Mouse (Mus musculus): ENCODE measurements around the gene Hist2h3b.
A peak's percentile ranks its signal among the peaks of the same experiment; 100 is the strongest.
"Not testable (repeated sequence)": the region's sequence is repeated elsewhere in the genome, so short reads cannot be mapped to it uniquely, and the experiment has no call there.

Gene Hist2h3b

DNA sequence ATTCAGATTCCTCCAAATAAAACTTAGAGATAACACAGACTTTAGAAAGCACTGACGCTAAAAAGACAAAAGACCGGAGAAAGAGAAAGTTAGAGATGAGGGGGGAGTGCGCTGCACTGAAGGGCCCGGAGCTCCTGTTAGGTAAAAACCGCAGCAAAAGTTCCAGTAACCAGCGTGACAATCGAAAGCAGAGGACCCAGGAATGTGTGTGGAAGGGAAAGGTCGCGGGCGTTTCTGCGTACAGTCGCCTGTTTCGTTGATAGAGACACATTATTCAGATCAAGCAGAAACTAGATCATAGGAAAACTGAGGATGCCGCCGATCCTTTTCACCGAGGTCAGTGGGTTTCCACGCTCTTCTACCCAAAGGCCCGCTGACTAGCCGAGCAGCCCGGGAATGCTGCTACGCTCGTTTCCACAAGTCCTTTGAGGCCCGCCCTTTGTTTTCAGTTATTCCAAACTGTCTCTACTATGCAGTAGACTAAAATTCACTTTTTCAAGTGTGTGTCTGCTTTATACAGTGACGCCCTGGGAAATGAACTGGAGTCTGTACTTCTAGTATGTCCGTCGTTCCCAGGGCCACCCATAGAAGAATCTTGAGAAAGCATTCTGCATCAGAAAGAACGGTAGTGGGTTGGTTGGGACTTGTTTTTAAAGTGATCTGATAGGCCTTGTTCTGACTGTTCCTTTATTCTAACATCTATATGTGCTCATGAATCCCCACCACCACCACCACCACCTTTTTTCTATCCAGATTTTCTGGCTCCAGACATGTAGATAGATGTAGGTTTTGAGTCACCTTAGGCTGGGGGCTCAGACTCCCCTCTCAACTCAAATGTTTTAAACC lies 4.7 kb upstream of the Hist2h3b start:
- DNase-seq, result no peak

- no peak for DNase-seq
These were observed 4.0 kb upstream of the Hist2h3b start for GRCm38 (mm10) chr3:96264404-96264949.

GRCm38 (mm10) chr3:96266132-96266710 lies 2.2 kb upstream of the Hist2h3b start:
- no peak for DNase-seq

DNA sequence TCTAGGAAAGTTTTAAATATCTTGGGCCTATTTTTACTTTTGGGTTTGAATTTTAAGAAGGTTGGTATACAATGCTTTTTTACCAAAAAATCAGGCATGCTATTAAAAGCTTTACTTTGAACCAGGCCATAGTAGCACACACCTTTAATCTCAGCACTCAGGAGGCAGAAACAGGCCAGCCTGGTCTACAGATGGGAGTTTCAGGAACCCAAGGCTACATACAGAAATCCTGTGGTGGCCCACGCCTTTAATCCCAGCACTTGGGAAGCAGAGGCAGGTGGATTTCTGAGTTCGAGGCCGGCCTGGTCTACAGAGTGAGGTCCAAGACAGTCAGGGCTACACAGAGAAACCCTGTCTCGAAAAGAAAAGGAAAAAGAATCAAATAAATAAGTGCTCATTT lies 913 bp upstream of the Hist2h3b start:
- no peak for DNase-seq

GRCm38 (mm10) chr3:96268776-96269378 lies 423 bp downstream of the Hist2h3b start:
- DNase-seq, result not testable (repeated sequence)

DNA sequence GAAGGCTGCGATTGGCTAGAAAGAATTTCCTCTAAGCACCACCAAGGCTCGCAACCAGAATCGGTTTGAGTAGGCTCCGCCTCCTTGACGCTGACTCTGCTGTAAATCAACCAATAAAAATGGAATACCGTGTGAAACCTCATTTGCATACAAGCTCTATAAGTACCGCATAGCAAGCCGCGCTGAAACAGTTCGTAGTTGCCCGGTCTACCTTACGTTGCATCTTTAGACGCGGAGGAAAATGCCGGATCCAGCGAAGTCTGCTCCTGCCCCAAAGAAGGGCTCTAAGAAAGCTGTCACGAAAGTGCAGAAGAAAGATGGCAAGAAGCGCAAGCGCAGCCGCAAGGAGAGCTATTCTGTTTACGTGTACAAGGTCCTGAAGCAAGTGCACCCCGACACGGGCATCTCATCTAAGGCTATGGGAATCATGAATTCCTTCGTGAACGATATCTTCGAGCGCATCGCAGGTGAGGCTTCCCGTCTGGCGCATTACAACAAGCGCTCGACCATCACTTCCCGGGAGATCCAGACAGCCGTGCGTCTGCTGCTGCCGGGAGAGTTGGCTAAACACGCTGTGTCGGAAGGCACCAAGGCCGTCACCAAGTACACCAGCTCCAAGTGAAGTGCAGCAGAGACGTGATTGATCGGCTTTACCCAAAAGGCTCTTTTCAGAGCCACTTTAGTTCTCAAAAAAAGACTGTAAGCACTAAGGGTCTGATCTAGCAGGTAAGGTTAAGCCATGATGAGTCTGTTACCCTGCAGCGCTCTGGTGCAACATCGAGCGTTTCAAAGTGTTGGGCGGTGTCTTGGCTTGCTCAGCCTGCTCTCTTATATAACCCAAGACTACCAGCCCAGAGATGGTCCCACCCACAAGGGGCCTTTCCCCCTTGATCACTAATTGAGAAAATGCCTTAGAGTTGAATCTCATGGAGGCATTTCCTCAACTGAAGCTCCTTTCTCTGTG lies 1.3 kb downstream of the Hist2h3b start, which contains the start of gene Hist2h2bb:
Hist2h2bb (plus strand) TSS at position 242 of the 964 bp plus-strand sequence.
- DNase-seq, result peak; percentile 98

DNA sequence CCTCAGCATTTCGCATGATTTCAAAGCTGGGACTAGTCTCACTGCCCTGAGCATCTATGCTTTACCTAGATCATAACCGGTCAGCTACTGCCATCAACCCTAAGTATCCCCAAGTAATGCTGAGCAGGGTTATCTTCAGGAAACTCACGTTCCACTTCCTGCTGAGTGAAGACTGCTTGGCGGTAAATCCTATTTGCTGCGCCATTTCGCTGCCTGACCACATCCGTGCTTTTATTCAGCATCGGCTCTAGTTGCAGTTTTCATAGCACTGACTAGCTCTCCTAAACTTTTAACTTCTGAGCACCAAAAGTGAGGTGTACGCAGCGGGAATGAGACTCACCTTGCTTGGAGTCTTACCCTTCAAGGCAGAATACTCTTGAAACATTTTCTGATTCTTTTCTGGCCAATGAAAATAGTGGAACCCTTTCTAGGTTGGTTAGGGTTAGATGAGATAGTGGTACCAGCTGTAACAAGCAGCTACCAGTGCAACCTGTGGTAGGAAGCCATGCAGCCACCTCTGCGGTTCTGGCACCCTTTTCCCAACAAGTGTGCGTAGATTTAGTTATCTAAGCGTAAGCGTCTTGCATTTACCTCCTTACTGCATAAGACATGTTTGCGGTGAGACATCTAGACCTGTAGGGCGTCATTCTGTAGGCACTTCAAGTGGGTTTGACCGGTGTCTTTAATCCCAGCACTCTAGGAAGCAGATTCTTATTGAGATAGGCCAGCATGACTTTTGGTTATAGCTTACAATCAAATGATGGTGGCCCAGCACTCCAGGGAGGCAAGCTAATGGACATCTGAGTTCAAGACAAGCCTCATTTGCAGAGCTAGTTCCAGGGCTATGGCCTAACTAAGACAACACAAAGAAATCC lies 5.4 kb downstream of the Hist2h3b start:
- no peak for DNase-seq

DNA sequence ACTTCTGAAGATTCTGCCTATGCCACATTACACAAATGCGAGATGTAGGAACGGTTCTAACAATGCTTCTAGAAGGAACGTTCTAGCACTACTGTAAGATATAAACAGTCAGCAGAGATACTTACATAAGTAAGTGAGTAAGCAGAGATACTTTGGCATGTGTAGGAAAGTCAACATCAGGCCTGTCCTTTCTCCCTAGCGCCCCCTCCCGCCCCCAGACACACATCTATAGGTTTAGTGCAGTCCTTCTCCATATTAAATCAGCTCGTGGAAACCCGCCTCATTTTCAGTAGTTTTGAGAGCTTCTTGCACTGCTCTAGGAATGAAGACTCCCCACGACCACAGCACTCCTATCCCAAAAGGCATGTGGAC lies 9.0 kb downstream of the Hist2h3b start:
- DNase-seq, result no peak

GRCm38 (mm10) chr3:96277800-96278624 lies 9.6 kb downstream of the Hist2h3b start:
- peak; percentile 88 for DNase-seq

DNA sequence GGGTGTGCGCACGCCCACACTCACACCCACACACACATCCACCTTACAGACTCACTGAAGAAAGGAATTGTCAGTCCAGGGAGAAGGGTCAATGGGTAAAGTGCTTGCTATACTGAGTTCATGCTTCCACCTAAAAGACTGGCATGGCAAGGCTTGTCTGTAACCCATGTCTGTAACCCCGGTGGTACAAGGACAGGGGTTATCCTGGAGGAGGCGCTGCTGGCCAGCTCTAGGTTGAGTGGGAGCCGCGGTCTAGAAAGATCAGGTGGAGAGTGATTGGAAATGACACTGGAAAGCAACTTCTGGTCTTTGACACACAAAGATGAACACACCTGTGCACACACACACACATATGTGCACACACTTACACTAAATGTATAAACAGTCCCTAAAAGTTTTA lies 12.2 kb downstream of the Hist2h3b start:
- no peak for DNase-seq

- DNase-seq, result peak; percentile 41
These were observed 16.0 kb downstream of the Hist2h3b start for GRCm38 (mm10) chr3:96284457-96284856.

DNA sequence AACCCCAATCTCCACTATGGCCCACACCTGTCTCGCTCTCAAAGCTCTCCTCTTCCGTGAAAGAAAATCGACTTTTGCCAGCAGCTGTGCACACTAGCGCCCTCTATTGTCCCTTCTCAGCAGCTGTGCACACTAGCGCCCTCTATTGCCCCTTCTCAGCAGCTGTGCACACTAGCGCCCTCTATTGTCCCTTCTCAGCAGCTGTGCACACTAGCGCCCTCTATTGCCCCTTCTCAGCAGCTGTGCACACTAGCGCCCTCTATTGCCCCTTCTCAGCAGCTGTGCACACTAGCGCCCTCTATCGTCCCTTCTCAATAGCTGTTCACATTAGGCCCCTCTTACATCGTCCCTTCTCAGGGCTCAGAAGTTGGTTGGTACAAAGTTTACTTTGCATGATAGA lies 18.9 kb downstream of the Hist2h3b start:
- not testable (repeated sequence) for DNase-seq

DNA sequence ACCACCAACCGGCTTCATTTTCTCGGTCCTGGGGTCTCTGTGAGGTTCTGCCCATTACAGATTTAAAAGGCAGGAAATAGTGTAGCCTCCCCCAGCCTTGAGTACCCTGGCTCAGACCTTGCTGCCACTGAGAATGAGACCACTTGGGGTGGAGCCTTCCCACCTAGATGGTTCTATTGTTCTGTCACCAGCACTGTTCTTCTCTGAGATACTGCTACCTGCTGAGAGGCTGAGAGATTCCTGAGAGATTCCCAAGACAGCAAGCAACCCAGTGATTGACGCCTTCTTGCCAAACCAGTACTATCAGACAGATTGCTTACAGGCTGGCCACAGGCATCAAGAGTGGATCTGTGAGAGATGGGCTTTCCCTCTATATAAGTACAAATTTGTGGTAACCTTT lies 20.7 kb downstream of the Hist2h3b start:
- no peak for DNase-seq

- not testable (repeated sequence) for DNase-seq
These were observed 22.3 kb downstream of the Hist2h3b start for GRCm38 (mm10) chr3:96290727-96291126.

GRCm38 (mm10) chr3:96292641-96293040 lies 24.2 kb downstream of the Hist2h3b start:
- no peak for DNase-seq

DNA sequence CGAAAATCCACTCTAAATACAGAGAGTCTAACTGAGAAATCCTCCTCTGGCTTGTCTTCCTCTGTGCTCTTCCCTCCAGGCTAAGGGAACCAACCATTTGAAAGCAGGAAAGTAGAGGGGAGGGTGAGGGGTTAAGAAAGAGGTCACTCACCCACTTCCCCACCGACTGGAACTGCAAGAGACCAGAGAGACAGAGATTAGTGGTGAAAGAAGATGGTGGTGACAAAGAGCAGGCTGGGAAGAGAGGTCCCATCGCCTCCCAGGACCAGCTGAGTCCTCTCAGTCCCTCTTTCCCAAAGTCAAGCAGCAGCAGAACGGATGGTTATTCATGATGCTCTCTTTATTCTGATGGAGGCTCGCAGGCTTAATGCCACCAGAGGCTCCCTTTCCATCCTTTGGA lies 24.9 kb downstream of the Hist2h3b start:
- no peak for DNase-seq

DNA sequence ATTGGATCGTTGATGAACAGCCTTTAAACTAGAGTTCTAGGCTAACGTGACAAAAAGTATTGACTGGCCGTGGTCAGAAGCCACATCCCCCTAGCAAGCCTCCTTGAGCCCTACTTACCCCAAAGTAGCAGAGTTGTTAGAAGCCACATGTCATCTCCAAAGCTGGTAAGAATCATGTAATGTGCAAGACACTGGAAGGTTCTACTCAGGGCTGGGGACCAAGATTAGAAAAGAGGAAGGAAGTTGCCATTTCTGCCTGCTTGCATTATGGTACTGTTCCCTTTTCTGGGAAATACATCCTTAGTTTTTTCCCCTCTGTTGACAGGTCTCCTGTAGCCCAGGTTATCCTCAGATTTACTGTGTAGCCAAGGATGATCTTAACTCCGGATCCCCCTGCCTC lies 25.3 kb downstream of the Hist2h3b start, which contains the start of gene Fcgr1:
Fcgr1 (minus strand) TSS at position 183 of the 400 bp plus-strand sequence.
- no peak for DNase-seq

- no peak for DNase-seq
These were observed 29.9 kb downstream of the Hist2h3b start for GRCm38 (mm10) chr3:96298360-96298759.

- no peak for DNase-seq
These were observed 31.1 kb downstream of the Hist2h3b start for GRCm38 (mm10) chr3:96299562-96299961.

Measured in kidney, adult 9 months (tissue).